Mouse (Mus musculus) forebrain, postnatal 0 days (tissue): Measurements from ENCODE around the gene Boc. TPM values are rescaled to one million over a fixed set of nuclear protein-coding genes. Genes with fewer than 3 reads are reported as not detected.
A peak's percentile ranks its signal among the peaks of the same experiment; 100 is the strongest.

ENCODE experiments used
- ATAC-seq: fragments of 200-750 bp; cut with Nextera tagmentation; 2 replicates; pipeline ENCODE4 v1.8.0; 2017; ENCODE audit warnings: mild to moderate bottlenecking, moderate library complexity
- DNase-seq: peaks from one replicate; pipeline ENCODE4 v3.0.0-alpha.2; 2015
- H3K27ac ChIP-seq: fragments of 300-500 bp; sonication (generic); 2 replicates; pipeline ENCODE4 v1.5.1; 2014; ENCODE audit warnings: low read depth, mild to moderate bottlenecking, antibody characterized with exemption, low read length, moderate library complexity, mixed read lengths
- H3K27me3 ChIP-seq: fragments of 300-500 bp; sonication (generic); 2 replicates; pipeline ENCODE4 v1.6.1; 2014; ENCODE audit warnings: mild to moderate bottlenecking, low read length, mixed read lengths; ENCODE audit not compliant: insufficient read depth
- H3K36me3 ChIP-seq: fragments of 300-500 bp; sonication (generic); 2 replicates; pipeline ENCODE4 v1.6.1; 2014; ENCODE audit warnings: mild to moderate bottlenecking, moderate library complexity; ENCODE audit not compliant: insufficient read depth
- H3K4me1 ChIP-seq: fragments of 300-500 bp; sonication (generic); 2 replicates; pipeline ENCODE4 v1.6.1; 2014; ENCODE audit warnings: antibody characterized with exemption; ENCODE audit not compliant: insufficient read depth
- H3K4me2 ChIP-seq: fragments of 300-500 bp; sonication (generic); 2 replicates; pipeline ENCODE4 v1.6.1; 2014; ENCODE audit warnings: low read depth, mild to moderate bottlenecking, moderate library complexity
- H3K4me3 ChIP-seq: fragments of 300-500 bp; sonication (generic); 2 replicates; pipeline ENCODE4 v1.5.1; 2014; ENCODE audit warnings: low read depth, low read length, mixed read lengths
- H3K9ac ChIP-seq: fragments of 300-500 bp; sonication (generic); 2 replicates; pipeline ENCODE4 v1.6.1; 2014; ENCODE audit warnings: mild to moderate bottlenecking
- H3K9me3 ChIP-seq: fragments of 300-500 bp; sonication (generic); 2 replicates; pipeline ENCODE4 v1.6.1; 2016; ENCODE audit warnings: low read length
- CTCF ChIP-seq: sonication (generic); IDR thresholded peaks from 2 replicates; pipeline ENCODE4 v1.5.1; 2016; ENCODE audit warnings: antibody characterized with exemption, control low read depth, low read depth
- WGBS: fragments of 180-500 bp; shearing (Covaris S2); extraction: QIAGEN DNeasy Blood & Tissue Kit; methylation state at CpG from one replicate; pipeline ENCODE4 v1.1.7; 2014; 5-methylcytosine and 5-hydroxymethylcytosine counted together
- polyA plus RNA-seq: library from polyadenylated mRNA; unstranded; fragments of >200 nt; fragmentation: Nextera tagmentation; extraction: Ambion mirVana; gene quantifications from 2 replicates; pipeline ENCODE4 v1.2.1, GENCODE M21; 2015
- total RNA-seq: library from RNA; depleted of rRNA; stranded (reverse); fragments of >200 nt; gene quantifications from 2 replicates; pipeline ENCODE4 v1.2.3, GENCODE M21; 2014

Boc gene
- total and polyA plus RNA-seq, 2 experiments from 2014 or later: 3.5 to 12.3 TPM

- Histone ChIP-seq H3K4me2 (no peak overlapping the region), H3K9me3 (no peaks in the 10 kb centered on the region), H3K36me3 (no peaks in the 10 kb centered on the region), H3K4me1 (peaks cover 17% of the 10 kb centered on the region), H3K4me3 (no peak overlapping the region), H3K27me3 (no peaks in the 10 kb centered on the region), H3K27ac (no peak overlapping the region), H3K9ac (no peak overlapping the region)
- WGBS: 71% methylated on average over 5 of the region's 5 CpGs
- no peak for TF ChIP-seq CTCF
- ATAC-seq (no peak), DNase-seq (no peak)
Measured at GRCm38 (mm10) chr16:44552726-44553125, 6.0 kb downstream of the Boc start.

GRCm38 (mm10) chr16:44552036-44552435 is 6.7 kb downstream of the Boc start:
- DNase-seq: no peak
- no peak overlapping the region for H3K27ac ChIP-seq

GRCm38 (mm10) chr16:44551491-44551890 is 7.2 kb downstream of the Boc start:
- H3K4me2 ChIP-seq: no peak overlapping the region
- DNase-seq (no peak), ATAC-seq (peak; percentile 30; the same call in 1 of the 2 replicates)
- 28% methylated on average over 5 of the region's 5 CpGs for WGBS
- no peak overlapping the region for H3K4me3 ChIP-seq
- H3K4me1 ChIP-seq: peaks cover 17% of the 10 kb centered on the region
- no peak for TF ChIP-seq CTCF
- H3K36me3 ChIP-seq: no peaks in the 10 kb centered on the region
- H3K27ac ChIP-seq: 0 out of 2 replicates have a peak overlapping the region, but pooled peaks have one; percentile 29
- no peak overlapping the region for H3K9ac ChIP-seq
- H3K9me3 ChIP-seq: no peaks in the 10 kb centered on the region
- H3K27me3 ChIP-seq: no peaks in the 10 kb centered on the region

More at GRCm38 (mm10) chr16:44552036-44552435, 6.7 kb downstream of the Boc start:
- H3K27me3 ChIP-seq: no peaks in the 10 kb centered on the region
- 31% methylated on average over 2 of the region's 2 CpGs for WGBS
- H3K9me3 ChIP-seq: no peaks in the 10 kb centered on the region
- H3K4me3 ChIP-seq: no peak overlapping the region
- no peak overlapping the region for H3K9ac ChIP-seq
- H3K36me3 ChIP-seq: no peaks in the 10 kb centered on the region
- H3K4me2 ChIP-seq: no peak overlapping the region
- peaks cover 17% of the 10 kb centered on the region for H3K4me1 ChIP-seq
- no peak for ATAC-seq
- no peak for TF ChIP-seq CTCF

GRCm38 (mm10) chr16:44550843-44551242 is 7.9 kb downstream of the Boc start:
- Histone ChIP-seq H3K4me2 (no peak overlapping the region), H3K4me1 (peaks cover 17% of the 10 kb centered on the region), H3K27ac (no peak overlapping the region), H3K9me3 (no peaks in the 10 kb centered on the region), H3K9ac (no peak overlapping the region), H3K4me3 (no peak overlapping the region), H3K27me3 (no peaks in the 10 kb centered on the region), H3K36me3 (no peaks in the 10 kb centered on the region)
- 16% methylated on average over 5 of the region's 5 CpGs for WGBS
- DNase-seq: no peak
- ATAC-seq: no peak
- TF ChIP-seq CTCF: no peak

- Histone ChIP-seq H3K4me1 (peaks cover 21% of the 10 kb centered on the region), H3K4me2 (no peak overlapping the region), H3K4me3 (no peak overlapping the region), H3K36me3 (no peaks in the 10 kb centered on the region), H3K27me3 (no peaks in the 10 kb centered on the region), H3K27ac (no peak overlapping the region), H3K9ac (no peak overlapping the region), H3K9me3 (no peaks in the 10 kb centered on the region)
- no peak for TF ChIP-seq CTCF
- no peak for DNase-seq
- no peak for ATAC-seq
- WGBS: 62% methylated on average over 7 of the region's 7 CpGs
Measured at GRCm38 (mm10) chr16:44549867-44550679, 8.6 kb downstream of the Boc start.

GRCm38 (mm10) chr16:44549381-44549780 is 9.3 kb downstream of the Boc start:
- H3K4me3 ChIP-seq: no peak overlapping the region
- peaks cover 21% of the 10 kb centered on the region for H3K4me1 ChIP-seq
- ATAC-seq: no peak; the same call in 1 of the 2 replicates
- no peak overlapping the region for H3K27ac ChIP-seq
- no peaks in the 10 kb centered on the region for H3K36me3 ChIP-seq
- H3K9me3 ChIP-seq: no peaks in the 10 kb centered on the region
- no peaks in the 10 kb centered on the region for H3K27me3 ChIP-seq
- WGBS: 87% methylated on average over 6 of the region's 6 CpGs
- no peak overlapping the region for H3K9ac ChIP-seq
- no peak for TF ChIP-seq CTCF
- DNase-seq: no peak
- H3K4me2 ChIP-seq: no peak overlapping the region

GRCm38 (mm10) chr16:44547976-44548375 is 10.7 kb downstream of the Boc start:
- H3K27me3 ChIP-seq: no peaks in the 10 kb centered on the region
- TF ChIP-seq CTCF: no peak
- no peak overlapping the region for H3K4me2 ChIP-seq
- no peak for ATAC-seq
- peaks cover 21% of the 10 kb centered on the region for H3K4me1 ChIP-seq
- H3K9ac ChIP-seq: no peak overlapping the region
- no peak overlapping the region for H3K4me3 ChIP-seq
- H3K36me3 ChIP-seq: no peaks in the 10 kb centered on the region
- no peaks in the 10 kb centered on the region for H3K9me3 ChIP-seq
- DNase-seq: no peak
- no peak overlapping the region for H3K27ac ChIP-seq
- 92% methylated on average over 1 of the region's 1 CpGs for WGBS
